Mouse (Mus musculus): ENCODE results near the gene Gdpd3. TPM values are rescaled to one million over a fixed set of nuclear protein-coding genes. Genes with fewer than 3 reads are reported as not detected.

Gene Gdpd3
- total RNA-seq, 1 experiment, result 4.0 TPM

GRCm38 (mm10) chr7:126746066-126746465, 20.1 kb upstream of the Gdpd3 start:
- in situ Hi-C loops (cut with MboI; ENCODE audit: low sequenced_read_pairs in 2 of 2, unreplicated experiment in 2 of 2), result no loop called here
- peaks cover 2 to 13% of the 10 kb centered on the region in 2 experiments for H3K4me1 ChIP-seq (ENCODE audit: control insufficient read depth in 2 of 2, insufficient read depth in 2 of 2, low read length in 2 of 2, poor library complexity in 1 of 2)
- H3K9ac ChIP-seq (ENCODE audit: insufficient read depth, low read depth, low read length, poor library complexity, severe bottlenecking), result no peak overlapping the region
- no peaks in the 10 kb centered on the region for H3K36me3 ChIP-seq (ENCODE audit: control insufficient read depth, insufficient read depth, low read length, poor library complexity, severe bottlenecking)
- no peak overlapping the region for H3K27ac ChIP-seq (ENCODE audit: insufficient read depth, low read depth, low read length, poor library complexity, severe bottlenecking)
- no peaks in the 10 kb centered on the region for H3K9me3 ChIP-seq (ENCODE audit: control insufficient read depth, insufficient read depth, low read depth, low read length)
- no peak overlapping the region for H3K4me3 ChIP-seq (ENCODE audit: insufficient read depth in 1 of 2, low read depth in 1 of 2, low read length in 2 of 2, poor library complexity in 1 of 2, severe bottlenecking in 1 of 2)
- DNase-seq (ENCODE audit: low read depth, low spot score), result no peak
- no peak for TF ChIP-seq MAFK (IDR thresholded peaks at IDR 0.05; ENCODE audit: insufficient read depth, low read depth, low read length)
- TF ChIP-seq CHD2 (IDR thresholded peaks at IDR 0.05; ENCODE audit: low read depth, low read length), result no peak
- TF ChIP-seq HCFC1 (IDR thresholded peaks at IDR 0.05; ENCODE audit: borderline replicate concordance, insufficient read depth, low read length), result no peak
- TF ChIP-seq ZC3H11A (IDR thresholded peaks at IDR 0.05; ENCODE audit: borderline replicate concordance, low read depth, low read length), result no peak
- no peak for TF ChIP-seq ZNF384 (IDR thresholded peaks at IDR 0.05; ENCODE audit: low read depth, low read length)

GRCm38 (mm10) chr7:126746798-126747197, 19.3 kb upstream of the Gdpd3 start:
- Histone ChIP-seq H3K9me3 (ENCODE audit: control insufficient read depth, insufficient read depth, low read depth, low read length) (no peaks in the 10 kb centered on the region), H3K4me3 (ENCODE audit: insufficient read depth in 1 of 2, low read depth in 1 of 2, low read length in 2 of 2, poor library complexity in 1 of 2, severe bottlenecking in 1 of 2) (no peak overlapping the region), H3K27ac (ENCODE audit: insufficient read depth, low read depth, low read length, poor library complexity, severe bottlenecking) (no peak overlapping the region), H3K9ac (ENCODE audit: insufficient read depth, low read depth, low read length, poor library complexity, severe bottlenecking) (no peak overlapping the region), H3K4me1 (ENCODE audit: control insufficient read depth in 2 of 2, insufficient read depth in 2 of 2, low read length in 2 of 2, poor library complexity in 1 of 2) (peaks cover 2 to 13% of the 10 kb centered on the region in 2 experiments), H3K36me3 (ENCODE audit: control insufficient read depth, insufficient read depth, low read length, poor library complexity, severe bottlenecking) (no peaks in the 10 kb centered on the region)
- no peak for DNase-seq (ENCODE audit: low read depth, low spot score)
- TF ChIP-seq ZC3H11A (IDR thresholded peaks at IDR 0.05; ENCODE audit: borderline replicate concordance, low read depth, low read length), result no peak
- TF ChIP-seq ZNF384 (IDR thresholded peaks at IDR 0.05; ENCODE audit: low read depth, low read length), result no peak
- no peak for TF ChIP-seq MAFK (IDR thresholded peaks at IDR 0.05; ENCODE audit: insufficient read depth, low read depth, low read length)
- no peak for TF ChIP-seq CHD2 (IDR thresholded peaks at IDR 0.05; ENCODE audit: low read depth, low read length)
- TF ChIP-seq HCFC1 (IDR thresholded peaks at IDR 0.05; ENCODE audit: borderline replicate concordance, insufficient read depth, low read length), result no peak
- in situ Hi-C loops (cut with MboI; ENCODE audit: low sequenced_read_pairs in 2 of 2, unreplicated experiment in 2 of 2), result no loop called here

GRCm38 (mm10) chr7:126748824-126749223, 17.3 kb upstream of the Gdpd3 start:
- DNase-seq (ENCODE audit: low read depth, low spot score), result no peak
- TF ChIP-seq ZC3H11A (IDR thresholded peaks at IDR 0.05; ENCODE audit: borderline replicate concordance, low read depth, low read length) (no peak), ZNF384 (IDR thresholded peaks at IDR 0.05; ENCODE audit: low read depth, low read length) (no peak), CHD2 (IDR thresholded peaks at IDR 0.05; ENCODE audit: low read depth, low read length) (no peak), MAFK (IDR thresholded peaks at IDR 0.05; ENCODE audit: insufficient read depth, low read depth, low read length) (no peak), HCFC1 (IDR thresholded peaks at IDR 0.05; ENCODE audit: borderline replicate concordance, insufficient read depth, low read length) (no peak)
- Histone ChIP-seq H3K9ac (ENCODE audit: insufficient read depth, low read depth, low read length, poor library complexity, severe bottlenecking) (no peak overlapping the region), H3K4me3 (ENCODE audit: insufficient read depth in 1 of 2, low read depth in 1 of 2, low read length in 2 of 2, poor library complexity in 1 of 2, severe bottlenecking in 1 of 2) (no peak overlapping the region), H3K4me1 (ENCODE audit: control insufficient read depth in 2 of 2, insufficient read depth in 2 of 2, low read length in 2 of 2, poor library complexity in 1 of 2) (peaks cover 2 to 10% of the 10 kb centered on the region in 2 experiments), H3K36me3 (ENCODE audit: control insufficient read depth, insufficient read depth, low read length, poor library complexity, severe bottlenecking) (no peaks in the 10 kb centered on the region), H3K9me3 (ENCODE audit: control insufficient read depth, insufficient read depth, low read depth, low read length) (no peaks in the 10 kb centered on the region), H3K27ac (ENCODE audit: insufficient read depth, low read depth, low read length, poor library complexity, severe bottlenecking) (no peak overlapping the region)
- in situ Hi-C loops (cut with MboI; ENCODE audit: low sequenced_read_pairs in 2 of 2, unreplicated experiment in 2 of 2), result no loop called here

- in situ Hi-C loops (cut with MboI; ENCODE audit: low sequenced_read_pairs in 2 of 2, unreplicated experiment in 2 of 2), result no loop called here
- Histone ChIP-seq H3K4me3 (ENCODE audit: insufficient read depth in 1 of 2, low read depth in 1 of 2, low read length in 2 of 2, poor library complexity in 1 of 2, severe bottlenecking in 1 of 2) (no peak overlapping the region), H3K27ac (ENCODE audit: insufficient read depth, low read depth, low read length, poor library complexity, severe bottlenecking) (no peak overlapping the region), H3K36me3 (ENCODE audit: control insufficient read depth, insufficient read depth, low read length, poor library complexity, severe bottlenecking) (no peaks in the 10 kb centered on the region), H3K9ac (ENCODE audit: insufficient read depth, low read depth, low read length, poor library complexity, severe bottlenecking) (no peak overlapping the region), H3K4me1 (ENCODE audit: control insufficient read depth in 2 of 2, insufficient read depth in 2 of 2, low read length in 2 of 2, poor library complexity in 1 of 2) (peaks cover 6 to 13% of the 10 kb centered on the region in 2 experiments), H3K9me3 (ENCODE audit: control insufficient read depth, insufficient read depth, low read depth, low read length) (no peaks in the 10 kb centered on the region)
- DNase-seq (ENCODE audit: low read depth, low spot score), result no peak
- TF ChIP-seq ZNF384 (IDR thresholded peaks at IDR 0.05; ENCODE audit: low read depth, low read length) (no peak), ZC3H11A (IDR thresholded peaks at IDR 0.05; ENCODE audit: borderline replicate concordance, low read depth, low read length) (no peak), MAFK (IDR thresholded peaks at IDR 0.05; ENCODE audit: insufficient read depth, low read depth, low read length) (no peak), CHD2 (IDR thresholded peaks at IDR 0.05; ENCODE audit: low read depth, low read length) (no peak), HCFC1 (IDR thresholded peaks at IDR 0.05; ENCODE audit: borderline replicate concordance, insufficient read depth, low read length) (no peak)
Observed at GRCm38 (mm10) chr7:126749582-126750343, 16.4 kb upstream of the Gdpd3 start.
